Mouse (Mus musculus) c-Kit-positive CD71-positive TER-119-positive erythroid progenitor cells, embryonic 14.5 days (primary cell): ENCODE results near the gene Slc37a3.

Experiments
- DNase-seq: peaks from one replicate; pipeline ENCODE4 v3.0.0-alpha.2; 2013; ENCODE audit warnings: low spot score

Gene Slc37a3

DNA sequence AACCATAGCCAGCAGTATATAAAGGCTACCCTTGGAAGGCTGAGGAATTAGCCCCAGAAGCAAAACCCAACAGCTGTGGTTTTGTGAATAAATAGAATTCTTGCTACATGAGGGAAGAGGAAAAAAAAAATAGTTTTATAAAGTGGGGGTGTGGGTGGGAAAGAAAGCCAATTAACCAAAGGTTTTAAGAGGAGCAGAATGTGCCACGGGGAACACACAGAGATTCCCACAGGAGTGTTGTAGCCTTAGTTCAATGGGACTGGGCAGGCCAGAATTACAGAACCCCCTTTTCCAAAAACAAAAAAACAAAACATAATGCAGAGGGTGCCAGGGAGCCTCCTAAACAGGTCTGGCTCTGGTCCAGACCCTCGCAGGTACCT lies 58.9 kb downstream of the Slc37a3 start:
- no peak for DNase-seq

DNA sequence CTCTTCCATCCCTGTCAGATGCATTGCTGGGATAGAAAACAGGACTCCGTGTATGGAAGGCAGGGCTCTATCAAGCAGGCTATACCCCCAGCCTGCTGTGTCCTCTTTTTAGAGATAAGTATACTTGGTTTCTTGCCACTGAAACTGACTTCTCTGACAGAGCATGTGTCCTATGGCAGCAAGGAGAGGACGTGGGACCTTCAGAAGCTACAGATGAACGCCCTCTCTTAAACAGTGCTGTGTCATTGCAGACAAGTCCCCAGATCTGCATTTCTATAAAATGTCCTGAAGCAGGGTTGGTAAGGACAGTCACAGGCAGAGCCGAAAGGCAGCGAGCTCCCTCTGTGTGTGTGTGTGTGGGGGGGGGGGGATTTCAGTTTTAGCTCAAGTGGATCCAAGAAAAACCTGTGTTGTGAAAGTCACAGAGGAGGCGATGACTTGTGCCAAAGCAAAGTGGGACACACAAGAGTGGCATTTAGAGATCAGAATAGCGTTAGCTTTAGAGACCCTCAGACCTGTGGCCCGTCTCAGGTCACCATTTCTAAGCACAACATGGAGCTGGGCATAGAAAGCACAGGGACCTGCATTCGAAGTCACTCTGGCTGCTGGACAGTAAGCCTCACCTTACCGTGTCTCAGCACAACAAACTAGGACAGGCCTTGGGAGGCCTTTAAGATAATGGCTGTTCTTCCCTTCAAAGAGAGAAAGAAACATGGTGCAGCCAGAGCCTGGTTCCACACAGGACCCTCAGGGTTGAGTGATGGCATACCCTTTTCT lies 59.4 kb downstream of the Slc37a3 start:
- no peak for DNase-seq

DNA sequence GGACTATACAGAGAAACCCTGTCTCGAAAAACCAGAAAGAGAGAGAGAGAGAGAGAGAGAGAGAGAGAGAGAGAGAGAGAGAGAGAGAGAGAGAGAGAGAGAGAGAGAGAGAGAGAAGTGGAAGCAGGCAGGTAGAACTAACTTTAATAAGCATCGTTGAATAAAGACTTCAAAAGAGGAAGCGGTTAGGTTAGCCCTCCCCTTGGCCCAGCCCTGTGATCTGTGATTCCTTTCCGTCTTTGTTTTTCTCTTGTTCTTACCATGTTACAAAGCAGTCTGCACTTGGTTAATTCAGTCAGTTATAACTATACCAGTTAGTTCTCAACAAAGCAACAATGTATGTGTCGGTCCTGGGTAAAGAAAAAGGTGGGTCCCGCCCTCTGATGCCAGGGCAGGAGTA lies 61.4 kb downstream of the Slc37a3 start:
- no peak for DNase-seq

DNA sequence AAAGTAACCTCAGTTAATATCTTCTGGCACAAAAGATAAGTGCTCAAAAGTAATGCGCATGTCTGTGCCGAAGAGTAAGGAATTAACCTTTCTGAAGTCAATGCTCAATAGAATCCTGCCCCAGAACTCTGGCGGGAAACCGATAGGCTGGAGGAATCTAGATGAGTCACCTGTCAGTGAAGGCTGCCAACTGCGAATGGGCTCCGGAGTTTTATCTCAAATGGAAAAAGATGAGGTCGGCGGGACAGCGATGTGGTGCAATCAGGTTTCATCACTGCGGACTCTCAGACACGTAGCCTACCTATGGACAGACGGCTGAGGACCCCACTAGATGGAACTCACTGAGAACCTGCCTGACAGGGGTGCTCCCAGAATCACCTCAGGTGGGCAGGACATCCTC lies 63.0 kb downstream of the Slc37a3 start:
- DNase-seq: no peak

DNA sequence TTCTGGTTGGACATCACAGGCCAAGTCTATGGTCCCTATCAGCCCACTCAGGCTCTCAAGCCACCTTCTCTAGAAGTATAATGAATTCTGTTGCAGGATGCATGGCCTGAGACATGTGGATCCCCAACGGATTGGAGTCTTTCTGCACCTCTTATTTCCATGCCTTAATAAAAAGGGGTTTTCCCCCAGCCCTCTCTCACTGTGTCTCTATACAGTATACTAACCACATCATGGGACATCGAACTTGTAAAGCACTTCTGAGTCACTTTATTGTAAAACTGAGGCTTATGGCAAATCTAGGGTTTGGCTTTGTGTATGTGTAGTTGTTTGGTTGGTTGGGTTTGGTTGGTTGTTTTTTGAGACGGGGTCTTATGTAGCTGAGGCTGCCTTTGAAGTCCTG lies 65.7 kb downstream of the Slc37a3 start:
- no peak for DNase-seq

DNA sequence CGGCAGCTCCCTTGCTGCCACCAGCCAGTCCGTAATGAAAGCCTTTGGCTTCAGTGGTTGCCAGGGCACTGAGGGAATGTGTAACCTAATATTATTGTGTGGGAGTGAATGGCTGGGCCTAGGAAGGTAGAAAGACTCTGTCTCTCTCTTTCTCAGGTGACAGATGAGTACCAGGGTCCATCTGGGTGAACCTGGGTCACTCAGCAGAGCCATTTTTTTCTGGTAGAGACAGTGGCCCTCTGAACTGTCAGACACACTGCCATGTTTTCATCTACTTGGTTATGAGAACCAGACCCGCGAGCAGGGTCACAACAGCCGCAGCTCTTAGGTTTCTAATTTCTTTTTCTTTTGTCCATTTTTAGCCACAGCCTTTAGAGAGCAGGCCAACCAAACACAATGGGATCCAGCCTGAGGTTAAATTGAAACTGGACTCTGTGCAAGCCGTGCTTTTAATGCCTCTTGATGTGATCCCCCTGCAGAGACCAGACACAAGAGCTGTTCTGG lies 73.1 kb downstream of the Slc37a3 start:
- no peak for DNase-seq

DNA sequence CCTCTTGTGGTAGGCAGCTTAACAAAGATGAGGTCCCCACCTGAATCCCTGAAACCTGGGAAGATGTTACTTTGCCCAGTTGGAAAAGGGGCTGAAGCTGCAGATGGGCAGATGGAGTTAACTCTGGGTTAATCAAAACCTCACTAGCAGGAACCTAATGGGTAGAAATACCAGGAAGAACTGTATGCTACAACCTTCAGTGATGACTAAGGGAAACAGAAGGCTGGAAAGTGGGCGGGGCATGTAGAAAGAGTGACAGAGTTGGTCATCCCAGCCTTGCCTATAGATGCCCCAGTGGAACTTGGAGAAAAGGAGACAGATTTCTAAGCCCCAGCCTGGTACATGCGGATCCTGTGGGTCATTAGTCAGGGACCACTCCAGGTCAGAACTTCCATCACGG lies 76.0 kb downstream of the Slc37a3 start:
- peak; percentile 29 for DNase-seq

DNA sequence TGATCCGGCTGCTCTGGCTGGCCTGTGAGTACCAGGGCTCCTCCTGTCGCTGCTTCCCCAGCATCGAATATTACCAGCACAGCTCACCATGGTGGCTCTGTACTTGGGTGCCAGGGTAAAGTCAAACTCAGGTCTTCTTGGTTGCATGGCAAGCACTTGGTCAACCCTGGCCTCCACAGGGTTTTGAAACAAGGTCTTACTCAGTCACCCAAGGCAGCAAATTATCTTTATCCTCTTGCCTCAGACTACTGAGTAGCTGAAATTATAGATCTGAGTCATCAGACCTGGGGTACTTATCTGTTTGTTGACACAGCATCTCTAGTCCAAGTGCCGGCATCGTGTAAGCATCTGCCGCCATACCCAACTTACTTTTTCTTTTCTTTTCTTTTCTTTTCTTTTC lies 80.4 kb downstream of the Slc37a3 start:
- no peak for DNase-seq

DNA sequence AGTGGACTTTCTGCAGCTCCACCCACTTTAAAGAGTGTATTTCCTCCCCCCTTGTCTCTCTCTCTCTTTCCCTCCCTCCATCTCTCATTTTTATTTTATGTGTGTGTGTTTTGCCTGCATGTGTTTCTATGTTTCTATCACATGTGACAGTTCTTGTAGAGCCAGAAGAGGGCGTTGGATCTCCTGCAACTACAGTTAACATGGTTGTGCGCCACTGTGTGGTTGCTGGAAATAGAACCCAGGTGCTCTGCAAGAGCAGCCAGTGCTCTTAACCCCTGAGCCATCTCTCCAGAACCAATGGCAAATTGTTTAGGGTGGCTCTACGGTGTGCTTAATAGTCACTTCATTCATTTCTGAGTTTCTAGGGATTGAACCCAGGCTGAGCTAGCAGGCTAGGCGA lies 81.0 kb downstream of the Slc37a3 start:
- no peak for DNase-seq

DNA sequence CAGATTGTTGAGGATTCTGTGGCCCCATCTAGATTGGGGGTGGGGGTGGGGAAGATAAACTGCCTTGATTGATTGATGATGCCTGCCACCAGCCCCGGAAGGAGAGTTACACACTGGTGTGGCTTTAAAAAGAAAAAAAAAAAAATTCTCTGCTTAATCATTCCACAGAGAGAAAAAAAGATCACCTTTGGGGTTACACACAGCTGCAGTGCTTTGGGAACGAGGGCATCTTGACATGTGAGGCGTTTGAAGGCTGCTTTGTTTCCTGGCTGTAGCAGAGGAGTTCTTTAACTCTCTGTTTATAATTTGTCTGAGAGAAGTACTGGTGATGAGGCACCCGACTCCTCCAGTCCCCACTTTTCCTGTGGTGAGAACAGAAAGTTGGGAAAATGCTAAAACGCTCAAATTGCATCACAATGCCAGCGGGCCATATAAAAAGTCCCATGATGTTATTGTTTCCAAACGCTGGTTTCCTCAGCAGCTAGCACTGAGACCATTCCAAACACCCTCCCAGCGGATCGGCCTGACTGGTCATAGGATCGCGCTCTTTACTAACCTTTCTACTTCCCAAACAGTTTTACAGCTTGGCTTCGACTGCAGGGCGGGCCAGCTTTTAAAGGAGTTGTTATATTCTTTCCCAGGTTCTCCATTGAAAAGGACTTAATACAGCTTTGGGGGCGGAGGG lies 81.6 kb downstream of the Slc37a3 start:
- no peak for DNase-seq

DNA sequence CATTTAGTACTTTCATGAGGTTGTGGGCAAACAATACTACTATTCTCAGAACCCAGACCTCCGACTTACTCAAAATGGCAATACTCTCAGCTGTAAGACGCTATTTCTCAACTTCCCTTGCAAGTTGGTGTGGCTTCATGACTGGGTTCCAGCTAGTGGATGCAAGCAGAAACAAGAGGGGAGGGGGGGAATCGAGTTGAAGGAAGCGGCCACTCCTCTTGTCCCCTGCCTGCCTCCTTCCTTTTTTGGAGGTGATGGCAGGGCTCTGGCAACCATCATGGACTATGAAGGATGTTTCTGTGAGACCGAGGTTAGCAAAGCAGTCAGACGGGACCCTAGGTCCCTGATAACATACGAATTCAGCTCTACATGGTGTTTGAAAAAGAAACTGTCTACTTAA lies 87.8 kb downstream of the Slc37a3 start:
- DNase-seq: no peak

DNA sequence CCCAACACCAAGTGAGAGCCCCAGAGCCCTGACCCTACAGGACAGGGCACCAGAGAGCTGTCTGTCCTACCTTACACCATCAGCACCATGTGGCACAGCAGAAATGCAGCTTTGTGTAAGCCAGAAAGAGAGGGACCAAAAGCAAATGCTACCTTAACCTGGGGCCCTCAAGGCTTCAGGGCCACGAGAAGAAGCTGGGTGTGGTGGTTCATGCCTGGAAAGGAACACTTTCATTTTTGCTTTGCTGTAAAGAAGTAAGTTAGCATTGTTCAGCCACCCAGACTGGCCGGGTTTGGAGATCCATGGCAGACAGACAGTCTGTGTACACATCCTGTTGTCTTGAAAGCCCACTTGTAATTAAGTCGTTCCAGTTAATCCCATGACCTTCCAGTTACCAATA lies 89.7 kb downstream of the Slc37a3 start:
- no peak for DNase-seq

DNA sequence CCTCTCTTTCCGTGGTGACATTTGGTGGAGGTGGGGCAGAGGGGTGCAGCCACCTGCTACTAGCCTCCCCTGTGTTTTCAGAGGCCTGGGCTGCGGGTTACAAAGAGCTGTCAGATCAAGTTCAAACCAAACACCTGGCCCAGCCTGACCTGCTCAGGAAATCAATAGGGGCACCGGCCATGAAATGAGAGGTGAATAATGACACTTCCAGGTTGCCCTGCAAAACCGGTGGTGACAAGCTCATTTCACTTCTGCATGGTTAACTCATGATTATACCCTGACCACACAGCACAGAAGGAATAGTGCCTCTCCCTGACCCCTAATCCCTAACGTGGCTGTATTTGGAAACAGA lies 90.8 kb downstream of the Slc37a3 start:
- no peak for DNase-seq

DNA sequence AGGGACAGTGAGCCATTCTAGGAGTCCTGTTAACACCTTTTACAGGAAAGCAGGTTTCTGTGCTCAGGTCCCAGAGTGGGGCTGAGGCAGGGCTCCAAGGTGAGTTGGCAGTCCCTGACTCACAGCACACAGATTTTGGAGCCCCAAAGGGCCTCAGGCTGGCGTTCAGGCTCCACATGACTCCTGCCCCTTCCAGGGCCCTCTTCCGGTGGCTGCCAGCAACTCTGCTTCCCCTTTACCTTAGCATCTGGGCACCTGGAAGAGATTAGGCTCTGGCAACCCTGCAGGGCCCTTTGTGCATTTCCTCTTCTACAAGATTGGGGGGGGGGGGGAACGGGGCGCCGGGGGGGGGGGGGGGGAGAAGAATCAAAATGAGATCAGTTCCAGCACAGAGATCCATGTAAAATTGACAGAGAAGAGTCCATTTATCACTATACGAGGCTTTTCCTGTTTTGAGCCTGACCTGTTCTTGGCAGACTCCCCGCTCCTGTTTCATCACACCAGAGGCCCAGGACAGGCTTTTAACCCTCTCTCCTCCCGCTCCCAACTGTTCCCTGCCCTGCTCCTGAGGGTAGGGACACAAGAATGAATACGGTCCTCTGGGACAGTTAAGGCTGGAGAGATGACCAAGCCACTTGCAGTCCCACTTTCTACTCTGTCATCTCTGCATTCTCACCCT lies 91.3 kb downstream of the Slc37a3 start:
- no peak for DNase-seq

DNA sequence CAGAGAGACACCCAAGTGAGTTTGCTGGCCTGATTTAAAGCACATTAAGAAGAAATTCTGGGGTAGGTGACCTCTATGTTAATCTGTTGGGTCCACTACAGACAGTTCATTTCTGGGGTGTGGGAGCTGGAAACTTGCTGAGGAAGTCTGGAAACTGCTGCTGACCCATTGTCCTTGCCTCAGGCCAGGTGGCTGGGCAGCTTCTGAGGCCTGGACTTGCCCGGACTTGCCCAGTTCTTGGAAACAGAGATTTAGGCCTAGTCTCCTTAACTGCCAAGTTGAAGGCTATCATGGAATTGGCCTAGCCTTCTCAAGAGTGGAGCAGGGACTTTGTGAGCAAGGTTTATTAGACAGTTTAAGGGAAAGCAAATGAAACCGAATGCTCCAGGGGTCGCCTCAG lies 92.6 kb downstream of the Slc37a3 start:
- DNase-seq: no peak
